Mouse (Mus musculus): ENCODE measurements around the gene S100a7a.

S100a7a gene

DNA sequence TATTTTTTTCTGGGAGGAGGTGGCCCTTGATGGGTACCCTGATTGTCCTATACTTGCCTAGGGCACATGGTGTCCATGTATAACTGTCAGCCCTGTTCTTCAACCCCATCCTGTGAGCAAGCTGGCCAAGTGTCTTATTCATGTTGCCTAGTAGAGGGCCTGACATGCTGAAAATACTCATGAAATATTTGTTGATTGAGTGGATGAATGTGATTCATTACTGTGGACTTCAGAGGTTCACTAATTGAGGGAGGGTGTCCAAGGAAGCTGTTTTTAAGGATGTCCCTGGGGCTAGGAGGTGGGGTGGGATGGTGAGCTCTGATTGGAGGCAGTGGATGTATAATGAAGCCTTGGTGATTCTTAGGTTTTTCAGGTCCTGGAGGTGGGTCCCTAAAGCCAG lies at the start of gene S100a7a:
S100a7a (plus strand) TSS at position 301 of the 400 bp plus-strand sequence.
- in situ Hi-C loops (cut with MboI; ENCODE audit: low pct_unique_long_range_greater_than_20kb in 1 of 2, low sequenced_read_pairs in 2 of 2, unreplicated experiment in 1 of 2): loop anchor here in 1 of 2 experiments (10.0 kb wide), 2 partner anchors 51 to 69 kb away; no protein-coding TSS in a partner anchor

DNA sequence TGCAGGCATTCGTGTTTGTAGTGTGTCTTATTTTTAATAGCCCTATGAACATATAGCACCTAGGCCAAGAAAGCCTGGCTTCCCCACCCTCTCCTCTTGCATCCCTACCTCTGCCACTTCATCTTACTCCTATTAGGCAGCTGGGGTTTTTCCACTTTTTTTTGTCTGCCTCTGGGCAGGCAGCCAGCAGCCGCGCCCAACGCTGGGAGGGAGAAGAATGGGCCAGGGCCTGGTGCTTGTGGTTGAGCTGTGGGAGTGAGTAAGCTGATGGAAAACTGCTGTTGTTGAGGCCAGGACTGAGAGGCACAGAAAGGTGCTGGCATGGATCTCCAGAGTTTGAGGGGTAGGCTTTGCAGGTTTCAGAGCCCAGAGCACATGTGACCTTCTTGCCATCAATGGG lies 49.4 kb upstream of the S100a7a start:
- in situ Hi-C loops (cut with MboI; ENCODE audit: low pct_unique_long_range_greater_than_20kb in 1 of 2, low sequenced_read_pairs in 2 of 2, unreplicated experiment in 1 of 2): no loop called here

DNA sequence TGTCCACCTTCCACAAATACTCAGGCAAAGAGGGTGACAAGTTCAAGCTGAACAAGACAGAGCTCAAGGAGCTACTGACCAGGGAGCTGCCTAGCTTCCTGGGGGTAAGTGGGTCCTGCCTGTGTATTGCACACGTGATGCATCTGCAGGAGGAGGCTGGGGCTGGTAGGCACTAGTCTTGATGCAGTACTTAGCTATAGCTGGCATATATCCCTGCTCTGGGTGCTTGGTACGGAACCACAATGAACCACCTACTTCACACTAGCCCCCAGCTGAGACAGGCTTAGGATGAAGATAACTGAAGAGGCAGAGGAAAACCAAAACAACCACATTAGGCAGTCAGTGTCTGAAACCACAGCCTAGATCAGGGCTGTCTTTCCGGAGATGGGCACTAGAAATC lies 48.8 kb upstream of the S100a7a start:
- in situ Hi-C loops (cut with MboI; ENCODE audit: low pct_unique_long_range_greater_than_20kb in 1 of 2, low sequenced_read_pairs in 2 of 2, unreplicated experiment in 1 of 2): no loop called here

DNA sequence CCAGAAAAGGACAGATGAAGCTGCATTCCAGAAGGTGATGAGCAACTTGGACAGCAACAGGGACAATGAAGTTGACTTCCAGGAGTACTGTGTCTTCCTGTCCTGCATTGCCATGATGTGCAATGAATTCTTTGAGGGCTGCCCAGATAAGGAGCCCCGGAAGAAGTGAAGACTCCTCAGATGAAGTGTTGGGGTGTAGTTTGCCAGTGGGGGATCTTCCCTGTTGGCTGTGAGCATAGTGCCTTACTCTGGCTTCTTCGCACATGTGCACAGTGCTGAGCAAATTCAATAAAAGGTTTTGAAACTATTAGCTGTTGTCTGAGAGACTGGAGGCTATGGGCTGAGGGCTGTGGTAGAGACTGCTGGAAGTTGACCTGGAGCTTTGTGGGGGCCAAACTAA lies 48.1 kb upstream of the S100a7a start:
- in situ Hi-C loops (cut with MboI; ENCODE audit: low pct_unique_long_range_greater_than_20kb in 1 of 2, low sequenced_read_pairs in 2 of 2, unreplicated experiment in 1 of 2): no loop called here

DNA sequence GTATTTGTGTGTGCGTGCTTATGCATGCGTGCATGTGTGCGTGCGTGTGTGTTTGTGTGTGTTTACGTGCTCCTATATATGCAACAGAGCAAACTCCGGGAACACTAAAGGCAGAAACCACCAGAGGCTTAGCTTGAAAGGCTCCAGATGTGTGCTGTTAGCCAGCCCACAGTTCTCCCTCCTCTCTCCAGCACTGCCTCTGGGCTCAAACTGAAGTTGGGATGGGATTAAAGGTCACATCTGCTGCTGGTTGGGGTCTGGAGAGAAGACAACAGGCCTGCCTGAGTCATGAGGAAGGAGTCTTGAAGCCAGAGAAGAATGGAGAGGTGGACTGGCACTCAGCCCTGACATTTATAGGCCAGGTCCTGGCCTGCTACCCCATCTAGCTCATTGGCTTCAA lies 47.6 kb upstream of the S100a7a start:
- in situ Hi-C loops (cut with MboI; ENCODE audit: low pct_unique_long_range_greater_than_20kb in 1 of 2, low sequenced_read_pairs in 2 of 2, unreplicated experiment in 1 of 2): no loop called here

DNA sequence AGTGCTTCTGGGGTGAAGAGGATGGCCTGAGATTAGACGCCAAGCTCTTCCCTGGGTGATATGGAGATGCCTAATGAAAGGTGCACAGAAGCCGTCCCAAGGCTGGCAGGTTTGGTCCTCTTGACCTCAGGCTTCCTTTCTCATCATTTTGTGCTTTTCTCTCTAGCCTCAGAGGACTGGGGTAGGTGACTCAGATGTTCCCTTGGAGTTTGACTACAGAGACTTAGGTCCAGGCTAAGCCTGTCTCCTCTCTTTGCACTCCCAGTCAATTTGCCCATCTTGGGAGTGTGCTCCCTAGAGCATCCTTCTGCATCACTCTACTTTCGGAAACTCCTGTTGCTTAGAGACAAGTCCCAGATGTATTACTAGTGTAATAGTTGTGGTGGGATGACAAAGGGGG lies 46.5 kb upstream of the S100a7a start:
- in situ Hi-C loops (cut with MboI; ENCODE audit: low pct_unique_long_range_greater_than_20kb in 1 of 2, low sequenced_read_pairs in 2 of 2, unreplicated experiment in 1 of 2): no loop called here

DNA sequence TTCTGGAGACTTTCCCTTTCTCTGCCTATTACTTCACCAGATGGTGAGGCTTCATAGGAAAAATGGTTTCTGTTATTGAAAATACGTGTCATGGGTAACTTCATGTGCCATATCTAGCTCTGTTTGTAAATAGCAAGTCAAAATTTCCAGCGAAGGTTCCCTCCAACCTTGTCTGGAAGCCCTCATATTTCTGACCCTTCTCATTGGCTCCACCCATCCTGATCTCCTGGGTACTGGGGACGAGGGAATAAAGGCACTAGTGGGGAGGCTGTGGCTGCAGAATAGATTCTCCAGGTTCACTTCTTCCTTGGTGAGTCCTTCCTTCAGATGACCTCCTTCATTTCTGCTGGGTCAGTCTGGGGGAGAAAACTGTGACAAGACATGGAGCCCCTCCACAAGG lies 45.6 kb upstream of the S100a7a start, which contains the start of gene S100a5:
S100a5 (plus strand) TSS at position 301 of the 400 bp plus-strand sequence.
- in situ Hi-C loops (cut with MboI; ENCODE audit: low pct_unique_long_range_greater_than_20kb in 1 of 2, low sequenced_read_pairs in 2 of 2, unreplicated experiment in 1 of 2): no loop called here

DNA sequence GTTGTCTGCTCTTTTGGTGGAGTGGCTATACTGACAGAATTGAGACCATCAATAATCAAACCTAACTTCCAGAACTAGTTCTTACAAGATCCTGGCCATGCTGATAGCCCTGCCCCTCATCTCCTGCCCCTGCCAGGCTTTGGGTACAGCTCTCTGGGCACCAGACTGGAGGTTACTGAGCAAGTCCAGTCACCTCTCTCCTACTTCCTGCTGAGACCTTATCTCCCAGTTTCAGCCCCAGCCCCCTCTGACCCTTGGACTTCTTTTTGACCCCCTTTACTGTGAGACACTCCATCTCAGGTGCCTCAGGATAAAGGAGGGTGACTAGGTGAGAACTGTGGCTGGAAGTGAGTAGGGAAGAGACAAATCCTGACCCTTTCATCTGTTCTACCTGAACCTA lies 44.7 kb upstream of the S100a7a start:
- in situ Hi-C loops (cut with MboI; ENCODE audit: low pct_unique_long_range_greater_than_20kb in 1 of 2, low sequenced_read_pairs in 2 of 2, unreplicated experiment in 1 of 2): no loop called here

DNA sequence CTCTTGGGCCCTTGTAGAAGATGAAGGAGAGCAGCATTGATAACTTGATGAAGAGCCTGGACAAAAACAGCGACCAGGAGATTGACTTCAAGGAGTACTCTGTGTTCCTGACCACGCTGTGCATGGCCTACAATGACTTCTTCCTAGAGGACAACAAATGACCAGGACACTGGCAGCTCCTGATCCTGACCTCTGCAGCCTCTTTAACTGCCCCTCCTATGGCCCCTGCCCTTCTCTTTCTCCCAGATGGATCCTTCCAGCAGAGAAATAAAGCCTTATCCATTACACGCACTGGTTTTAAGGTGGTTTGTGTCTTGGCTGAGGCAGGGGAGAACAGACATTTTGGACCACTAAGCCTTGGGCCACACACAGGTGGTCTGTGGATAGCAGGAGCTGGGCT lies 42.3 kb upstream of the S100a7a start:
- in situ Hi-C loops (cut with MboI; ENCODE audit: low pct_unique_long_range_greater_than_20kb in 1 of 2, low sequenced_read_pairs in 2 of 2, unreplicated experiment in 1 of 2): no loop called here

DNA sequence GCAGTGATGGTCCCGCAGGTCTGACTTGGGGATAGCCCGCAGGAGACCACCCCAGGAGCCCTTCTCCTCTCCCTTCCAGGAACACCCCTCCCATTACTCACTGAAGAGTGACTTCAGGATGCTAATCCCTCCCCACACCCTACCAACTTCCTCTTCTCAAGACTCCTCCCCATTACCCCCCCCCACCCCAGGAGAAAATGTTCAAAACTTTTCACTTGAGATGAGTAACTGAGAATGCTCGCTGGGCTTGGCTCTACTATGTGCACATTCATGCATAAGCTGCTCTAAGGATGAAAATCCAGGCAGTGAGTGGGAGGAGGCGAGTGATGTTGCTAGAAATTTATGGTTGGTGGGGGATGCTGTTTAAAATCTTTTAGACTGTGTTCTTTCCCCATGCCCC lies 41.8 kb upstream of the S100a7a start:
- in situ Hi-C loops (cut with MboI; ENCODE audit: low pct_unique_long_range_greater_than_20kb in 1 of 2, low sequenced_read_pairs in 2 of 2, unreplicated experiment in 1 of 2): no loop called here

DNA sequence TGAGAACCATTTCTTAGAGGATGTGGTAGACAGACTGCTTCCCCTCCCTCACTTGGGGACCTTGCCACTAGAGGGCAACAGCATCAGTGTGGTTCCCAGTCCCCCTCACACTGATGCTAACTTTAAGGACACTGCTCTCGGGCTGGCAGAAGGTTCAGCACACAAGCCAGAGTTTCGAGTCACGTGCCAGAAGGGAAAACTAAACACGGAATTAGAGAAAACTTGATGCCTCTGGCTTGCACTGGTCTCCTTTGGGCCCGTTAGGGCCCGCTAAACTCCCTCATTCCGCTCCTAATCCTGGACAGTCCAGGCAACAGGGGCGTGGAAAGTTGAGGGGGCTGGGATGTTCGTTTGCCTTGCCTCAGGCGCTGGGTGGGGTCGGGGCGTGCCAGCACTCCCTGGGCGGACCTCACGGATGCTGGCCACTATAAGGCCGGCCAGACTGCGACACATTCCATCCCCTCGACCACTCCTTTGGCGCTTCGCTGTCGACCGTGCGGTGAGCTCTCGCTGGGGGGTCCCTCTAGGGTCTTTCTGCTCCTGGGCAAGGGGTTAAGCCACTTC lies 41.0 kb upstream of the S100a7a start, which contains the start of gene S100a6:
S100a6 (plus strand) TSS at position 155 of the 564 bp plus-strand sequence.
- in situ Hi-C loops (cut with MboI; ENCODE audit: low pct_unique_long_range_greater_than_20kb in 1 of 2, low sequenced_read_pairs in 2 of 2, unreplicated experiment in 1 of 2): no loop called here

DNA sequence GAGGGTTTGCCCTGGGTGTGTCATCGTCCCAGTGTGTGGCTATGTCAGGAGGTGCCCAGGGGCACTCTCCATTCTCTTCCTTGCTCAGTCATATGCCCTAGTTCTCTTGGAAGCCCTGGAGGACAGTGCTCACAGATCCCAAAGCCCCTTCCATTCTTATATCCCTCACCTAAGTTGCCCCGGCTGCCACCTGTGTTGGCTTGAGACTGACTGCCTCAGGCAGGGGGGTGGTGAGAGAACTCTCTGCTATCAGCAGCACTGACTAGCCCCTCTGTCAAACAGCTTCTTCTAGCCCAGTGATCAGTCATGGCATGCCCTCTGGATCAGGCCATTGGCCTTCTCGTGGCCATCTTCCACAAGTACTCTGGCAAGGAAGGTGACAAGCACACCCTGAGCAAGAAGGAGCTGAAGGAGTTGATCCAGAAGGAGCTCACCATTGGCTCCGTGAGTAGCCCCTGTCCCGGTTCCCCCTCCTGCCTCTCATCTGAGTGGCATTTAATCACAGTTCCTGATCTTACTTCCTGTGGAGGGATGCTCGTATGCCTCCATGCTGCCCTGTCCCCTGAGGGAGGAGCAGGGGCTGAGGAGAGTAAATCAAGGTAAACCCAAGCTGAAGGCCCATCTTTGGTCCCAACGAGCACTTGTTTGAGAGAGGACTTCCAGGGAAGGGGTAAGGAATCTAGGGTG lies 40.2 kb upstream of the S100a7a start:
- in situ Hi-C loops (cut with MboI; ENCODE audit: low pct_unique_long_range_greater_than_20kb in 1 of 2, low sequenced_read_pairs in 2 of 2, unreplicated experiment in 1 of 2): no loop called here

DNA sequence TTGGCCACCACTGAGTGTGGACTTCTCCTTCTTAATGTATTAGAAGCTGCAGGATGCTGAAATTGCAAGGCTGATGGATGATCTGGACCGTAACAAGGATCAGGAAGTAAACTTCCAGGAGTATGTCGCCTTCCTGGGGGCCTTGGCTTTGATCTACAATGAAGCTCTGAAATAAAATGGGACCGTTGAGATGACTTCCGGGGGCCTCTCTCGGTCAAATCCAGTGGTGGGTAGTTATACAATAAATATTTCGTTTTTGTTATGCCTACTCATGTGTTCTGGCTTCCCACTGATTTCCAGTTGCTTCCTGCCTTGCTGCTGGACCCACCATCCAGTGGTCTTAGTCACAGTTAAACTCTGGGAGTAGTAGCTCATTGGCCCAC lies 39.7 kb upstream of the S100a7a start:
- in situ Hi-C loops (cut with MboI; ENCODE audit: low pct_unique_long_range_greater_than_20kb in 1 of 2, low sequenced_read_pairs in 2 of 2, unreplicated experiment in 1 of 2): no loop called here

DNA sequence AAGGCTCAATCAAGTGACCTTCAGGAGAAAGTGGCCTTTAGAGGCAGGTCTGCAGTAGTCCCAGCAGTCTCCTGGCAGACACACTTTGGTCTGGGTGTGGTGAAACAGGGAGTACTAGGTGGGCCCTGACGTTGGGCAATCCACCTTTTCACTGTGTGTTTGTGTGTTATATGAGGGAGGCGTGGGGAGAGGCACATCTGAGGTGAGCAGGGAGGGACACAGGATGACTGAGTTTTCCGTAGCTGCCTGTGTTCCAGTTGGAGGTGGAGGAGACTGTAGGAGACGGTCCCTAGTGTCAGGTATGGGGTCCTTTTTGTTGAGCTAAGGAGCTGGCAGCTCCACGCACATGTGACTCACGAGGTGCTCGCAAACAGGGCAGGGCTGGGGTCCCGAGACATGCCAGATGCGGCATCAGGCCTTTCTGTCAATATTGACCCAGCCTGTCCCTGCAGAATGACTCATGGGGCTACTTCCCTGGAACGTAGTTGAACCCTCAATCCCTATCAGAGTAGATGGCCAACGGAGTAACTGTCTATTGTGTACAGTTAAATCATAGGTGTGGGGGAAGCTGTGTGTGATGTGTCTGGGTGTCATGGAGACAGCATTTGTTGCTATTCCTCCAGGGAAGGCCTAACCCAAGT lies 39.1 kb upstream of the S100a7a start:
- in situ Hi-C loops (cut with MboI; ENCODE audit: low pct_unique_long_range_greater_than_20kb in 1 of 2, low sequenced_read_pairs in 2 of 2, unreplicated experiment in 1 of 2): loop anchor here in 1 of 2 experiments (5.0 kb wide), 1 partner anchor 32 kb away; no protein-coding TSS in a partner anchor

DNA sequence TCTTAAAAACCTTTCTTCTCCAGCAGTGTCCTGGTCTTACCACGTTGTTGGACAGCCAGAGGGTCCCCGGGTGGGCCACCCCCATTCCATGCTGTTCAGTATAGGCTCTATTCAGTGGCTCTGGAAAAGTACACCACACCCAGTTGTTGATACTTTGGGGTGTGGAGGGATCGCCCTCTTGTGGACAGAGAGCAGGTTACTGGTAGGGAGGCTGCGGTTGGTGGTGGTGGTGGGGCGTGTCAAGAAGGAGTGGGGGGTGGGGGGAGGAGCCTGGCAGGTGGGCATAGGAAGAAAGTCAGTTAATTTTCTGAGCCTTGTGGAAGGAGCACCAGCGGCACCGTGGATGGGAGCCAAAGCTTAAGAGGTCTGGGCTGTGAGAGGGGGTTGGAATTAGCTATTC lies 38.4 kb upstream of the S100a7a start:
- in situ Hi-C loops (cut with MboI; ENCODE audit: low pct_unique_long_range_greater_than_20kb in 1 of 2, low sequenced_read_pairs in 2 of 2, unreplicated experiment in 1 of 2): loop anchor here in 1 of 2 experiments (5.0 kb wide), 1 partner anchor 33 kb away; no protein-coding TSS in a partner anchor

DNA sequence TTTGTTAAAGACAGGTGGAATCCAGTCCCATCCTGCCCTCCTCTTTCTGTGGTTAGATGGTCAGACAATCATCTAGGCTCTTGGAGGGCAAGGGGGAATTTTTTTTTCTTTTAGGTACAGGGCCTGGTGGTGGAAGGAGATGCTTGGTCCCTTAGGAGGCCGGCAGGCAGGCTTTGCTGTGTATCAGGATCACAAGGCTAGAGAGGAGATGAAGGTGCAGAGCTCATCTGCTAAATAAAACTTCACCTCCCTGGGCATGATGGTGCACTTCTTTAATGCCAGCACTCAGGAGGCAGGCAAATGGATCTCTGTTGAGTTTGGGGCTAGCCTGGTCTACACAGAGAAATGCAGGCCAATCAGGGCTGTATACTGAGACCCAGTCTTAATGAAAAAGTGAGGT lies 37.9 kb upstream of the S100a7a start:
- in situ Hi-C loops (cut with MboI; ENCODE audit: low pct_unique_long_range_greater_than_20kb in 1 of 2, low sequenced_read_pairs in 2 of 2, unreplicated experiment in 1 of 2): loop anchor here in 1 of 2 experiments (5.0 kb wide), 1 partner anchor 34 kb away; no protein-coding TSS in a partner anchor

DNA sequence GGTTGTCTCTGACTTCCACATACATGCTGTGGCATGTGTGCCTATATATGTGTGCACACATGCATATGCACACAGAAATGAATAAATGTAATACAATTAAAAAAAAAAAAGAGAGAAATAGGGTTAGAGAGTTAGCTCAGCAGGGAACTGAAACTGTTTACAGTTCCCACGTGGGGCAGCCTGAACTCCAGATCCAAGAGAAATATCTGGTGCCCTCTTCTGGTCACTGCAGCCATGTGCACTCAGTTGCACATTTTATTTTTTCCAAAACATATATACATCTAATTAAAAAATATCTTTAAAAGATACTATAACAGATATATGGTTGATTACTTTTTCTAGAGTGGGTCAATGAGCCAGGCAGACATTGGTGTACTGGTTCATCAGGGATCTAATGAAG lies 36.2 kb upstream of the S100a7a start:
- in situ Hi-C loops (cut with MboI; ENCODE audit: low pct_unique_long_range_greater_than_20kb in 1 of 2, low sequenced_read_pairs in 2 of 2, unreplicated experiment in 1 of 2): loop anchor here in 1 of 2 experiments (5.0 kb wide), 1 partner anchor 35 kb away; no protein-coding TSS in a partner anchor

DNA sequence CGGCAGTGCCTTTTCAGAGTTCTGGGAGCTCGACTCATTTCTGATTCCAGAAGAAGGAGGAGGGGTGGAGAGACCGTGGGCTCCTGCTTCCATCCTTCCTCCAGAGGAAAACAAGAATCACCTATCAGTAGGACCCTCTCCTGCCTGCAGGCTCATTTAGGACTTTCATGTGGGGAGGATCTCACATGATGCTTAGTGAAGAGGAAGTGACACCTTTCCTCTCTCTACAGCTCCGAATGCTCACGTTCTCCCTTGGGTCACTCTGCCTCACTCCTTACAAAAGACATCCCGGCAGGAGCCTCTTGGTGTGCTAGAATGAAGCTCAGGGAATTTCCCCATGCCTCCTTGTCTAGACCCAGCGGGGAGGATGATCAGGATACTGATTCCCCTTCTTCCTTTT lies 32.3 kb upstream of the S100a7a start:
- in situ Hi-C loops (cut with MboI; ENCODE audit: low pct_unique_long_range_greater_than_20kb in 1 of 2, low sequenced_read_pairs in 2 of 2, unreplicated experiment in 1 of 2): no loop called here

DNA sequence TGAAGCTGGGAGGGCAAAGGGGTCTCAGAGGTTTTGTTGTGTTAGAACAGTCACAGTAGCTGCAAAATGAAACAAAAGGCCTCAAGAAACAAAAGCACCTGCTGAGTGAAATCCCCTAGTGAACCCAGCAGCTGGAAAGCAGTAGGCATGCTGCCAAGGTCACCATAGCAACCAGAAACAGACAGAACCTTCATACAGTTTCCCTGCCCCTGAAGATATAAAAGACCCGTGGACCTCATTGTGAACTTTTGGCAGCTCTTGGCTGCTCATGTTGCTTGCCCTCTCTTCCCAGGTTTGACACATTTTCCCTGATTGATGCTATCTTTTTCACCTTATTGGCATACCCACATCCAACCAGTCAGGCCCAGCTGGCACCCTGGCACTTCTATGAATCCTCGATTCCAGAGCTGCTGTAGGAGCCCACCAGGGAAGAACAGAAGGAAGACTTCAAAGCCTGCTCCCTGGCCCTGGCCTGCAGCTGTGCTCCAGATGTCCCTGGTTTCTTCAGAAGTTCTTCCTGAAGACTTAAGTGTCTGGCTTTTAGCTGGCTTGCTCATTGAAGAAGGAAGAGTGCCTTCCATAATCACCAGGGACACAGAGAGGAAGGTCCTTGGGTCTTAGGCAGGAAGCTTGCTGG lies 30.3 kb upstream of the S100a7a start:
- in situ Hi-C loops (cut with MboI; ENCODE audit: low pct_unique_long_range_greater_than_20kb in 1 of 2, low sequenced_read_pairs in 2 of 2, unreplicated experiment in 1 of 2): no loop called here
